Mouse (Mus musculus) activated CD4-positive, CD25-positive, alpha-beta regulatory T cell, adult 4 months (primary cell): ENCODE results near the gene Gm20489. TPM values are rescaled to one million over a fixed set of nuclear protein-coding genes. Genes with fewer than 3 reads are reported as not detected.
A peak's percentile ranks its signal among the peaks of the same experiment; 100 is the strongest.

Experiments used
- ATAC-seq: one replicate; pipeline ENCODE4 v1.8.0; 2017
- polyA plus RNA-seq, 2 experiments: library from polyadenylated mRNA; unstranded; fragments of 100-300 nt; shearing (Covaris generic); gene quantifications; one replicate each; pipeline ENCODE4 v1.2.1; 2017

The Gm20489 gene
- not detected for polyA plus RNA-seq

- no peak for ATAC-seq
Observed at GRCm38 (mm10) chrX:101268755-101269124, at the start of gene Gm20489. Gm20489 (minus strand) TSS chrX:101269023.

DNA sequence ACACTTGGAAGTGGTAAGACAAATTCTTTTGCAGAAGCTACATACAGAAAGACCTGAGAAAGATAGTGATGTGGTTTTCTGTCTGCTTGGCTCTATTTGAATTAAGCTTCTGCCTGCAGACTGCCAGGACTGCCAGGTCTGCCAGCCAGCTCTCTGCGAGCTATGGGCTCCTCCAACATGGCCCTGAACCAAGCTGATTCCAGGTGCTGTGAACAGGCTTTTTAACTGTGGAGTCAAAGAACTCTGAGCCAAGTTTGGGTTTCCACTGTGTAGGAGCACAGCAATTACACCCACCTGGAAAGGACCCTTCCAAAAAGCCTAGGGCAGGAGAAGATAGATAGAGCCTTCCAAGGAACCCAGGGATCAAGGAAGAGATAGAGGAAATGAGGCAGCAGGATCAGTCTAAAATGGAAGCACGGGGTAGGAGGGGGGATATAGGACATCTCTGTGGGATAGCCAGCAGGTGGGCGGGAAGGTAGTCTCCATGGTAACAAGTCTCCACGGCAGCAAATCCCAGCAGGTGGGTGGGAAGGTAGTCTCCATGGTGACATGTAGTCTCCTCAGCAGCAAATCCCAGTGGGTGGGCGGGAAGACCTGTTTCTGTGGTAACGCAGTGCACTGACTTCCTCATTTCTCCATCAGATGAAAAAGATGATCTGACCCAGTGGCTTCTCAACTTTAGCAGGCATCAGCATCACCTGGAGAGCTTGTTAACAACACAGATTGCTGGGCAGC, 45.0 kb upstream of the Gm20489 start:
- ATAC-seq, result no peak

- ATAC-seq, result no peak
Observed at GRCm38 (mm10) chrX:101309299-101309698, 40.5 kb upstream of the Gm20489 start.

DNA sequence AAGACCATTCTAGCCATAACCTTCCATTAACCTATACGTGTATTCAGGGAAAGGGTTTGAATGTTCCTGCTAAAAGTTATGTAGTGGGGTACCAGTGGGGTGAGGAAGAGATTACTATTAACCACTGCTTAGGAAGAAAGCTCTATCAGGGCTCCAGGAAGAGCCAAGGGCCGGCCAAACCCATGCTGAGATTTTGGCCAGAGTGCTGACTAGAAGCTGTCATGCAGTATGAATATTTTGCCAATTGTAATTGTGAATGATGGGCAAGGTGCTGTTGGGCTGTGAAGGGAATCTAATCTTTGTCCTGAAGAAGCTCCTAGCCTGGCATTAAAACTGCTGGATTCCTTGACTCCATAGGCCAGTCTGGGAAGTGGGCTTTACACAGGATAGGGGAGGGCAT, 35.8 kb upstream of the Gm20489 start:
- ATAC-seq, result no peak

DNA sequence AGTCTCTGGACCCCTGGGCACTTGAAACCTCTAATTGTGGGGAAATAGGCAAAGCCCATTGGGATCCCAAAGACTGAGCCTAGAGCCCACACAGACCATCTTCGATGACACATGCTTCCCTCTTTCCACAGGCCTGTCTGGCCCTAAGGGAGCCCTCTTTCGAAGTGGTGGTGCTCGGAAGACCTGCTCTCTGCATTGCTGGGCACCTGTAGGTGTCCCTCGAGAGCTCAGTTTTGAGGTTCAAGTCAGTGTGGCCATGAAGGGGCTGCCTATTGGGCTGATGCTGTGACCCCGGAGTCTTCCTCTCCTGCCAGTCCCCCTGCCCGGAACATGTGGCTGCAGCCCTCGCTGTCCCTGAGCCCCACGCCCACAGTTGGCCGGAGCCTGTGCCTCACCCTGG, 32.8 kb upstream of the Gm20489 start:
- ATAC-seq, result no peak

DNA sequence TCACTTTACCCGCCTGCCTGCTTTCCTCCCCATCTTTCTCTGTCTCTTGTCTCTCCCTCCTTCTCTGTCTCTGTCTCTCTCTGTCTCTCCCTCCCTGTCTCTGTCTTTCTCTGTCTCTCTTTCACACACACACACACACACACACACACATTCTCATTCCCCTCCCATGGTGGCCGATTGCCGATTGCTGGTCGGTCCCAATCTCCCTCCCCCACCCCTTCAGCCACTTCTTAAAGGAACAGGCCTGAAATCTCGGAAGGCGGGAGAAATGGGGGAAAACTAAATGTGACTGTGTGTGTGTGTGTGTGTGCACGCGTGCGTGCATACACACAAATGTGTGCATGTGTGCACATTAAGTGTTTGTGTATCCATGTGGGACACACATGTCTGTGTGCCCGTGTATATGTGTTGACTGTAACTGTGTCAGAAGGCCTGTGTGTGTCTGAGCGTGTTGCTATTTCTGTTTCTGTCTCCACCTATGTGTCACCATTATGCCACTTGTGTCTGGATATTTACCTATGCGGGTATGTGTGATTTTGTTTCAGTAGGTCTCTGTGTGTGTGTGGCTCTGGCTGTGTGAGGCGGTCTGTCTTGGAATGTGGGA, 31.7 kb upstream of the Gm20489 start:
- ATAC-seq, result no peak

DNA sequence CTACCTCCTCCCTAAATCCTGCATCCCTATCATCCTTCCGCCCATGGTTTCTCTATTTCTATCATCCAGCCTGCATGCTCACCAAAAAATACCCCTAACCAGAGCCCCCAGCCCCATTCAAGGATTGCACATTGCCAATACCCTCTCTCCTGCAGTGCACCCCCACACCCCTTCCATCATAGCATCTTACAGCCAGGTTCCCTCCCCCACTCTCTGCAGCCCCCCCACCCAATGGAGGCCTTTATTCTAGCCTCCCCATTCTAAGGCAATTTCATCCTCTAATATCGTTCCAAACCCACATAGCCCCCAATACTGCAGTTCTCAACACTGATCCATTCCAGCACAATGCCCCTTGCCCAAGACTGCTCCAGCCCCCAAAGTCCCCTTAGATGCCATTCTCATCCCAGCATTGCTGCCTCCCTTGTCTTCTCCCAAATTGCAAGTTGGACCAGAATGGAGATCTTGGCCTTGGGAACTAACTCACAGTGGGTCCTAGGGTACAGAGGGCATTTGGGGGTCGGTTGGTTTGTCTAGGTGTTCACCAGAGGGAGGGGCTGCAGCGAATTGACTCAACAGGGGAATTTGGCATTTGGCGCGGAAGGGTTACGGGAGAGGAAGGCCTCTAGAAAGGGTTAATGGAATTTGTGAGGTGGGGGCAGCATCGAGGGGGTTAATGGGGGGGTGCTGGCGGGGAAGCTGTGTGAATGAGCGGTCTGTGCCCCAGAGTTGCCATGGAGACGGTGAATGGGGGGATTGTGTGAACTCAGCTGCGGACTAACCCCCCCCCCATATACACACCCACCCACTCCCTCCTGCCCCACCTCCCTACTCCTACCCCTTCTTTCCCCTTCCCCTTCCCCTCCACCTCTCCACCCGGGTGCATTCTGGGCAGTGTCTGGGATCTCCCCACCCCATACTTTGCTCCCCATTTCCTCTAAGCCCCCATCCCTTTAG, 30.9 kb upstream of the Gm20489 start:
- no peak for ATAC-seq

DNA sequence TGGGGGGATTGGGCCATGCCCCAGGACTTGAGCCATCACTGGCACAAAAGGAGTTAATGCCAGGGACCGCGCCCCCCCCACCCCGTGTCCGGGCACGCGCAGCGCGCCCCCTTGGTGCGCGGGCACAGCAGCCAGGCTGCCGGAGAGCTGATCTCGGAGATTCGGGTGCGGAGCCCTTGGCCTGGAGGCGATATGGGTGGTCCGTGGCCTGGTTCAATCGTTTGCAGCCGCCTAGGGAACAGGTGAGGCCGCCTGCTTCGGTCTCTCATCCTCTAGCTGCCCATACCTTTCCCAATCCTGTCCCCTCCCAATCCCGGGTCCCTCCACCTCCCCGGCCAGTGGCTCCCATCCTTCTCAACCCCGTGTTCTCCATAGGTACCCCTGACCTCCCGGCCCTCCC, 30.2 kb upstream of the Gm20489 start, which contains the start of gene Nlgn3:
Gene Nlgn3 (plus strand): TSS at position 114 of the 400 bp plus-strand sequence.
- ATAC-seq, result no peak

- ATAC-seq, result no peak
Observed at GRCm38 (mm10) chrX:101290111-101290510, 21.3 kb upstream of the Gm20489 start.

GRCm38 (mm10) chrX:101289037-101289436, 20.2 kb upstream of the Gm20489 start:
- ATAC-seq, result no peak

DNA sequence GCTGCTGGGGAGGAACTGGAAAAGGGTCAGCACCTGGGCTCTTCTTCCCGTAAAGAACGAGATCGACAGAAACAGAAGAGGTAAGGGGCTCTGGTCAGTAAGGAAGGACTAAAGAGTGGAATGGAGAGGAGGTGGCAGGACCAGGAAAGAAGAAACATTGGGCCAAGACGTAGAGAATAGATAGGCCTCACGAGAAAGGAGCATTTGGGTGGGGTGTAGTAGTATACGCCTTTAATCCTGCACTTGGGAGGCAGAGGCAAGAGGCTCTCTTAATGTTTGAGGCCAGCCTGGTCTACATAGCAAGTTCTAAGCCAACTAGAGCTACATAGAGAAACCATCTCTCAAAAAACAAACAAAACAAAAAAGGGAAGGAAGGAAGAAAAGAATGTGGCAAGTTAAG, 19.6 kb upstream of the Gm20489 start:
- no peak for ATAC-seq

DNA sequence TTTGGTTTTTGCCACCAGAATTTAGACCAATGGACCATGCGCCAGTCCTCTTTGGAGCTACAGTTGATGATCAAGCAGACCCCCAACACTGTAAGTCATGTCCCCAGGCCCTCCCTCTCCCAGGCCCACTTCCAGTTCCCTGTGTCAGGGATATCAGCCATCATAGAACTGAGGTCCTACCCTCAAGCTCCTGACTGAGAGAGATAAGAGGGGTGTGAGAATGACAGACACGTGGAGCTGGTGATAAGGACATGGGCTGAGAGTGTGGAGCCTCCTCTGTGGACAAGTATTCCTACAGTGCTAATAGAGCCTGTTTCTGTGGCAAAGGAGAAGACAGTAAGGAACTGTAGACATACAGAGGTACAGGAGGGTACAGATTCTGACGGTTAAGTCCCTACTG, 18.7 kb upstream of the Gm20489 start:
- ATAC-seq, result no peak

DNA sequence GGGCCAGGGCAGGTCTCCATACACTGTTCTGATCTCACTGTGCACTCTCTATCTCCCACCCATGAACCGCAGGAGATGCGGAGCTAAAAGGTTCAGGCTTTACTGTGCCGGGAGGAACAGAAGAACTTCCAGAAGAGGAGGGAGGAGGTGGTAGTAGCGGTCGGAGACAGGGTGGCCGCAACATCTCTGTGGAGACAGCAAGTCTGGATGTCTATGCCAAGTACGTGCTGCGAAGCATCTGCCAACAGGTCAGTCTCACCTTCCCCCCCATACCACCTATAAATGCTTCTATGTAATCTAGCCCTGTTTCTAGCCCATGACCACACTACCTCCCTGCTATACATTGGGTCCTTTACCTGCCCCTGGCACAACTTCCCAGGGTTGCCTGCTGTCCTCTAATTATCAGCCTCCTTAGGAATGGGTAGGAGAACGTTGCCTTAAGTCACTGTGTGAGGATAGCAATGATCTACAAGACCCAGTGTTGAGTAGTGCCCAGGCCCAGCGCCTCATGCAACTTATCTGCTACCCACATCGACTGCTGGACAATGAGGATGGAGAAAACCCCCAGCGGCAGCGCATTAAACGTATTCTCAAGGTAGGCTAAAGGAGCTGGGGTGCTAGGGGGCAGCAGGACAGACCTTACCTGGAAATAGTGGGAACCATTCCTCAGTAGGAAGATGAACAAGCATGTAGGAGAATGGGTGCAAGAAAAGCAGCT, 17.3 kb upstream of the Gm20489 start:
- no peak for ATAC-seq

GRCm38 (mm10) chrX:101285534-101285933, 16.7 kb upstream of the Gm20489 start:
- peak; percentile 46 for ATAC-seq

DNA sequence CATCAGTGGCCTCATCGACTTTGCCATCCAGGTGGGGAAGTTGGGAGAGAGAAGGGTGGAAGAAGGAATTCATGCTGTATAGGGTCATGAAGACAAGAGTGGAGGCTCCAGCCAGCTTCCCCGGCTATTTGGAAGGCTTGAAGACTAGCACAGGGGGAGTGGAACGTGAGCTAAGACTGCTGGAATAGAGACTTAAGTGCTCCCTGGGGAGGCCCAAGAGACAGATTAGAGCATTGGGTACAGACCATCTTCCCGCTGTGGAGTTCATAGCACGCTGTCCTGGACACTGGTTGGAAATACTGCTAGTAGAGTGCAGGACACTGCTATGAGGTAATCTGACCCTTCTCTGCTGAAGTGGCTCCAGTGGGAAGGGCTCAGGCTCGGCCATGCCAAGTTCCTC, 14.0 kb upstream of the Gm20489 start:
- no peak for ATAC-seq

- ATAC-seq, result peak; percentile 90
Observed at GRCm38 (mm10) chrX:101273875-101274738, 5.3 kb upstream of the Gm20489 start, which contains the start of gene Med12. Med12 (plus strand) TSS chrX:101274030.

DNA sequence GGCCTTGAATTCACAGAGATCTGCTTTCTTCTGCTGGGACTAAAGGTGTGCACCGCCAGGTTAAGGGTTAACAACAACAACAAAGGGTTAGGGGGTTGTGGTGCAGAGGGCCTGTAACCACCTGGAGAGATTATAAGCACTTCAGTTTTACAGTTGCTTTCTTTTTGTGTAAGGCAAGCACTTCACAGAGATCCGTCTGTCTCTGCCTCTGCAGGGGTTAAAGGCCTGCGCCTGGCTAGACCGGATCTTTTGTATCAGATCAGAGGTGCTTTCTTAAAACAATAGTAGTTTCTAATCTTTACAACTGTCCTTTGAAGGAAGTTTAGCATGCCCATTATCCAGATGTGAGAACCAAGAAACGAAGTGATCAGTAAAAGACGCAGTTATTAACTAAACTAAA, 4.6 kb upstream of the Gm20489 start:
- peak; percentile 41 for ATAC-seq

DNA sequence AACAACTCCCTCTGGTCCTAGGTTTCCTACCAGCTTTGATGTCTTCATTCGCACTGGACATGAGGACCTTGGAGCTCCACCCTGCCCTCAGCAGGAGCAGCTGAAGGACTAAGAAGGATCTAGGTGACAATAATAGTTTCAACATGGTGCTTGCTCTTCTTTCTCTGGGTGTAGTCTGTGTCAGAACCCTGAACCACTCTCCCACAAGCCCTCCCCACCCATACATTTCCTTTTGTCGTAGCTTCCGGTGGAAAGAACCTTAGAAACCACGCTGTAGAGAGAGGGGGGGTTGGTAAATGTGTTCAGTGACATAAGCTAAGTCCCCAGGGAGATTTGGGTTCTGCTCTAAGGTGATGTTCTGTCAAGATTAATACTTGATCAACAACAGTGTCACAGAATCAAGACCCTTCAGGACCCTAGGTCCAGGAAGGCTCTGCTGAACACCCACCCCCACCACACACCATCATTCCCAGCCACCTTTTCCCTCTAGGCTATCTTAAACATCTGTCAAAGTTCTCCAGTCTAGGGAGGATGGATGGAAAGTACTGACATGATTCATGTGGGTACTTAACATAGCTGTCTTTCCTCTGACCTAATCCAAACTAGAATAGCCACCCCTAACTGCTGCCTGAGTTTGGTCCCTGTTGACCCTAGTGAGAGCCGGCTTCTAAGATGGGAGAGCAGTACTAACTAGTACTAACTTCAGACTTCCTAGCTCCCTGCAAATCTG, 633 bp downstream of the Gm20489 start, which contains the start of gene Il2rg:
Gene Il2rg (minus strand): TSS at position 231 of the 730 bp plus-strand sequence.
- ATAC-seq, result peak; percentile 89

GRCm38 (mm10) chrX:101266631-101267030, 2.2 kb downstream of the Gm20489 start:
- ATAC-seq, result no peak

DNA sequence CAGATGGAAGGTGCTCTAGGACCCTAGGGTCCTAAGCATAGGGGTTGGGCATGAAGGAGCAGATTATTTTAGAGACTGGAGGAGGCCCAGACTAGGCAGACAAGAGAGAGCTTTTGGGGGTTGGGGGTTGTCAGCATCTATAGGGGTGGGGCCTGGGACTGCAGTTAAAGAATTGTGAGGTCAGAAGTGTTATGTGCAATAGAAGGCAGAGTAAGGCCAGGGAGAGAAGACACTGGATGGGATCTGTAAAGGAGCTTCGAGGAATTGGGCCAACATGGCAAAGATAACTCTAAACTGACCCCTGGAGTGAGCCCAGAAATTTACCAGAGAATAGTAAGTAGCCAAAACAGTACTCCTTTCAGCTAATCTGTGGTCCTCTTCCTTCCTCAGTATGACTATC, 4.9 kb downstream of the Gm20489 start, which contains the start of gene Gm614:
Gene Gm614 (minus strand): TSS at position 101 of the 400 bp plus-strand sequence.
- no peak for ATAC-seq
